Mouse (Mus musculus) retina, postnatal 1 day (tissue): ENCODE measurements around the gene Sox10.
A peak's percentile ranks its signal among the peaks of the same experiment; 100 is the strongest.

Experiments
- DNase-seq: peaks from one replicate; pipeline ENCODE4 v3.0.0-alpha.2; 2012

The Sox10 gene

GRCm38 (mm10) chr15:79165140-79165539 lies at the start of gene Sox10:
TSS of gene Sox10 (minus strand) at chr15:79165240.
- DNase-seq = no peak

GRCm38 (mm10) chr15:79213591-79213990 lies 48.6 kb upstream of the Sox10 start:
- DNase-seq = no peak

- no peak for DNase-seq
These were observed 47.9 kb upstream of the Sox10 start for GRCm38 (mm10) chr15:79212750-79213446.

GRCm38 (mm10) chr15:79210357-79210756 lies 45.3 kb upstream of the Sox10 start:
- DNase-seq = no peak

- DNase-seq = peak; percentile 53
These were observed 43.9 kb upstream of the Sox10 start for GRCm38 (mm10) chr15:79208758-79209439.

GRCm38 (mm10) chr15:79208211-79208610 lies 43.2 kb upstream of the Sox10 start:
- no peak for DNase-seq

GRCm38 (mm10) chr15:79202575-79202974 lies 37.5 kb upstream of the Sox10 start:
- peak; percentile 48 for DNase-seq

- peak; percentile 89 for DNase-seq
These were observed 36.6 kb upstream of the Sox10 start for GRCm38 (mm10) chr15:79201491-79202150.

- DNase-seq = no peak
These were observed 34.4 kb upstream of the Sox10 start for GRCm38 (mm10) chr15:79199390-79199976.

- no peak for DNase-seq
These were observed 30.5 kb upstream of the Sox10 start for GRCm38 (mm10) chr15:79195492-79195891.

GRCm38 (mm10) chr15:79194946-79195345 lies 29.9 kb upstream of the Sox10 start:
- peak; percentile 51 for DNase-seq

GRCm38 (mm10) chr15:79194048-79194447 lies 29.0 kb upstream of the Sox10 start:
- DNase-seq = no peak

GRCm38 (mm10) chr15:79192885-79193845 lies 28.1 kb upstream of the Sox10 start:
- peak; percentile 96 for DNase-seq

GRCm38 (mm10) chr15:79192450-79192849 lies 27.4 kb upstream of the Sox10 start:
- no peak for DNase-seq

- DNase-seq = no peak
These were observed 26.4 kb upstream of the Sox10 start for GRCm38 (mm10) chr15:79191426-79191825.

- no peak for DNase-seq
These were observed 22.8 kb upstream of the Sox10 start for GRCm38 (mm10) chr15:79187819-79188218.

GRCm38 (mm10) chr15:79185213-79185612 lies 20.2 kb upstream of the Sox10 start:
- DNase-seq = no peak

GRCm38 (mm10) chr15:79176905-79177304 lies 11.9 kb upstream of the Sox10 start:
- no peak for DNase-seq

GRCm38 (mm10) chr15:79166712-79167111 lies 1.7 kb upstream of the Sox10 start:
- peak; percentile 70 for DNase-seq

- peak; percentile 44 for DNase-seq
These were observed 789 bp downstream of the Sox10 start for GRCm38 (mm10) chr15:79164251-79164650.

- no peak for DNase-seq
These were observed 2.2 kb downstream of the Sox10 start for GRCm38 (mm10) chr15:79162822-79163221.

- DNase-seq = no peak
These were observed 2.7 kb downstream of the Sox10 start for GRCm38 (mm10) chr15:79162301-79162700.
